Mouse (Mus musculus) limb, embryonic 14.5 days (tissue): ENCODE data around the gene 2010111I01Rik. TPM values are rescaled to one million over a fixed set of nuclear protein-coding genes. Genes with fewer than 3 reads are reported as not detected.

Source experiments
- ATAC-seq: fragments of 200-750 bp; cut with Nextera tagmentation; 2 replicates; pipeline ENCODE4 v1.8.0; 2017; ENCODE audit warnings: low read depth, moderate number of reproducible peaks, moderate TSS enrichment; ENCODE audit not compliant: low FRiP score
- DNase-seq: peaks from one replicate; pipeline ENCODE4 v3.0.0-alpha.2; 2015; ENCODE audit warnings: low spot score
- H3K27ac ChIP-seq: fragments of 300-500 bp; sonication (generic); replicated peaks from 2 replicates; pipeline ENCODE4 v1.5.1; 2014; ENCODE audit warnings: low read depth, mild to moderate bottlenecking, low read length, moderate library complexity, mixed read lengths
- H3K27me3 ChIP-seq: fragments of 300-500 bp; sonication (generic); 2 replicates; pipeline ENCODE4 v1.6.1; 2014; ENCODE audit warnings: low read length, mixed read lengths; ENCODE audit not compliant: control insufficient read depth, insufficient read depth
- H3K36me3 ChIP-seq: fragments of 300-500 bp; sonication (generic); 2 replicates; pipeline ENCODE4 v1.6.1; 2014; ENCODE audit warnings: mild to moderate bottlenecking, low read length, moderate library complexity, mixed read lengths; ENCODE audit not compliant: control insufficient read depth, insufficient read depth
- H3K4me1 ChIP-seq: fragments of 300-500 bp; sonication (generic); 2 replicates; pipeline ENCODE4 v1.6.1; 2014; ENCODE audit warnings: antibody characterized with exemption, low read length, mixed read lengths; ENCODE audit not compliant: control insufficient read depth, insufficient read depth
- H3K4me2 ChIP-seq: fragments of 300-500 bp; sonication (generic); replicated peaks from 2 replicates; pipeline ENCODE4 v1.6.1; 2014; ENCODE audit warnings: low read depth, mild to moderate bottlenecking, low read length, moderate library complexity; ENCODE audit not compliant: severe bottlenecking
- H3K4me3 ChIP-seq: fragments of 300-500 bp; sonication (generic); replicated peaks from 2 replicates; pipeline ENCODE4 v1.5.1; 2014; ENCODE audit warnings: low read length
- H3K9ac ChIP-seq: fragments of 300-500 bp; sonication (generic); 2 replicates; pipeline ENCODE4 v1.6.1; 2014; ENCODE audit warnings: mild to moderate bottlenecking, low read depth, low read length, moderate library complexity; ENCODE audit not compliant: severe bottlenecking
- H3K9me3 ChIP-seq: fragments of 300-500 bp; sonication (generic); 2 replicates; pipeline ENCODE4 v1.6.1; 2016; ENCODE audit warnings: low read length; ENCODE audit not compliant: control insufficient read depth
- POLR2A ChIP-seq: fragments of 200-500 bp; IDR thresholded peaks from 2 replicates; pipeline ENCODE4 v1.8.0; 2012; ENCODE audit warnings: inconsistent platforms, mild to moderate bottlenecking, moderate library complexity, borderline replicate concordance; ENCODE audit not compliant: insufficient read depth, insufficient read length; ENCODE audit errors: extremely low read depth
- WGBS: fragments of 180-500 bp; shearing (Covaris S2); extraction: QIAGEN DNeasy Blood & Tissue Kit; methylation state at CpG from one replicate; pipeline ENCODE4 v1.1.7; 2014; 5-methylcytosine and 5-hydroxymethylcytosine counted together
- polyA plus RNA-seq, 2 experiments: library from polyadenylated mRNA; depleted of rRNA in 1 of 2; stranded (reverse) in 1 of 2; unstranded in 1 of 2; fragments of >200 nt; fragmentation: Nextera tagmentation in 1 of 2; extraction: Ambion mirVana in 1 of 2; gene quantifications; 2 replicates each; pipeline versions ENCODE4 v1.2.1 to v1.2.3; 2012 to 2014

Gene 2010111I01Rik
- polyA plus RNA-seq, 2 experiments, result 231 to 255 TPM

DNA sequence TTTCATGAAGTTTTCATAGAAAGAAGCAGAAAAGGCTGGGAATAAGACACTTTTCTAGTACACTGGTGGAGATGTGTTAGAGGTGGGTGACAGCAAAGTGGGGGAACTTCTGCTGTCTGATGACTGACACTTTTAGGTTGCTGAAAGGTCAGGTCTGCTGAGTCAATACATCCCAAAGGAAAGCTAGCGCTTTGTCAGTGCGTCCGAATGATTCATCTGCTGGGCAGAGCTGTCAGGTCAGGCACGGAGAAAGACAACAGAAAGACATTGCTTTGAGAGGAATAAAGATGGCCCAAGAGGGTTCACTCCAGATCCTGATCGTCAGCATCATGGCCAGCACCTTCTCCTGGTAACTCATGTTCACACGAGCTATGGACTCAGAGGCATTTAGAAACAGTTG is 128.9 kb downstream of the 2010111I01Rik start:
- Histone ChIP-seq H3K4me1 (peaks cover 54% of the 10 kb centered on the region), H3K9ac (no peak overlapping the region), H3K4me3 (no peak overlapping the region), H3K4me2 (no peak overlapping the region), H3K27me3 (no peaks in the 10 kb centered on the region), H3K36me3 (no peaks in the 10 kb centered on the region), H3K27ac (peak overlapping the region; percentile 61; the same call in 1 of the 2 replicates), H3K9me3 (no peaks in the 10 kb centered on the region)
- 80% methylated on average over 6 of the region's 6 CpGs for WGBS
- no peak for TF ChIP-seq POLR2A
- DNase-seq (no peak), ATAC-seq (no peak)

DNA sequence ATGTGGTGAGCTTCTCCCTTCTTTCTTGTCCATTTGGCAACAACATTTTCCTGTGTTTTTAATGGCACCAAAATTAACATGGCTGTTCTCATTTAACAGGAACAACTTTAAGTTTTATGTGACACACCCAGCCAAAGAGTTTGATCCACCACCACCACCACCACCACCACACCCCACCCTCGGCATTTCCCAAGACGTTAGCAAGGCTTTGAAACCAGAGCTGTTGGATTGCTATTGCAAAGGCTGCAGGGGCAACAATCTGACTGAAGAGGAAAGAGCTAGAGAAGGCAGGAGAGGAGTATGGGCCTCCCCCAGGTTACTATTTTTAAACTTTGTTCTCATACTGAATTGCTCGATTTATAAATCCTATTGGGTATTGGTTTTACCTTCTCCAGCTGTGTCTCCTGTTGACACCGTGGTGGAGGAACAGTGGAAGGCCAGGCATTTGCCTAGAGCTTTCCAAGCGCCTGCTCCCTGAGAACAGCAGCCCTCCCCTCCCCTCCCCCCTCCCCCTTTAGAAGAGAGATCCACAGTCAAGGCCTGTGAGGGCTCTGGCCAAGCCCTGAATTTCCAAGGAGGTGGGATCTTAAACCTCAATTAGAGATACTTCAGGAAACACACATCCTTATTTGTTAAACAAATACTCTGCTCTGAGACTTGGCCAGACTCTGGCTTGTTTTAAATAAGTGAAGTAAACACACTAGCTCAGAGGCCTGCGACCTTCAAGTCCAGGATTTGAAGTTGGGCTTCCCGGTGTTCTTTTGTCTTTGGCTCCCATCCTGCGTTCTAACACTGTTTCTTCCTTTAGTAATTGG is 129.8 kb downstream of the 2010111I01Rik start:
- H3K27ac ChIP-seq, result peak overlapping the region; percentile 49
- no peak overlapping the region for H3K4me2 ChIP-seq
- DNase-seq (peak; percentile 34), ATAC-seq (peak; percentile 52)
- no peak overlapping the region for H3K4me3 ChIP-seq
- H3K4me1 ChIP-seq, result peaks cover 50% of the 10 kb centered on the region
- no peaks in the 10 kb centered on the region for H3K36me3 ChIP-seq
- no peak overlapping the region for H3K9ac ChIP-seq
- H3K27me3 ChIP-seq, result no peaks in the 10 kb centered on the region
- 13% methylated on average over 8 of the region's 8 CpGs for WGBS
- no peaks in the 10 kb centered on the region for H3K9me3 ChIP-seq
- TF ChIP-seq POLR2A, result no peak

DNA sequence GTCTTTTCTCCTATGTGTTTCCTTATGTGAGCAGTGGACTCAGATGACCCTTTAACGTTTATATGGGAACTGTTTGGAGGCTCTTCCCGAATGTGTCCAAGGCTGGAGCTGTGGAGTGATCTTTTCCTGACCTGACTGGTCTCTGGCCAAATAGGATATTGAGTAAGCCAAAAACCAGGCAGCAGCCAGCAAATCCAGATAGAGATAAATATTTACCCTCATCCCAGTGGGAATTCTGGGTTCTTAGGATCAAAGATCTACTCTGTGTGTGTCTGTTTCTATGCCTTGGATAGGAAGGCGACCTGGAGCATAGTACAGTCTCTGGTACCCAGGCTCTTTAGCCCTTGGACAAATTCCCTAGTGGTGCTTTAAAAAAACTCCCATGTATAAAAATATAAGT is 132.1 kb downstream of the 2010111I01Rik start:
- no peaks in the 10 kb centered on the region for H3K36me3 ChIP-seq
- no peak overlapping the region for H3K9ac ChIP-seq
- H3K4me1 ChIP-seq, result peaks cover 38% of the 10 kb centered on the region
- WGBS, result 53% methylated on average over 3 of the region's 3 CpGs
- H3K4me3 ChIP-seq, result no peak overlapping the region
- TF ChIP-seq POLR2A, result no peak
- ATAC-seq (no peak), DNase-seq (no peak)
- peak overlapping the region; percentile 61; the same call in 1 of the 2 replicates for H3K27ac ChIP-seq
- no peaks in the 10 kb centered on the region for H3K9me3 ChIP-seq
- H3K27me3 ChIP-seq, result no peaks in the 10 kb centered on the region
- H3K4me2 ChIP-seq, result no peak overlapping the region

DNA sequence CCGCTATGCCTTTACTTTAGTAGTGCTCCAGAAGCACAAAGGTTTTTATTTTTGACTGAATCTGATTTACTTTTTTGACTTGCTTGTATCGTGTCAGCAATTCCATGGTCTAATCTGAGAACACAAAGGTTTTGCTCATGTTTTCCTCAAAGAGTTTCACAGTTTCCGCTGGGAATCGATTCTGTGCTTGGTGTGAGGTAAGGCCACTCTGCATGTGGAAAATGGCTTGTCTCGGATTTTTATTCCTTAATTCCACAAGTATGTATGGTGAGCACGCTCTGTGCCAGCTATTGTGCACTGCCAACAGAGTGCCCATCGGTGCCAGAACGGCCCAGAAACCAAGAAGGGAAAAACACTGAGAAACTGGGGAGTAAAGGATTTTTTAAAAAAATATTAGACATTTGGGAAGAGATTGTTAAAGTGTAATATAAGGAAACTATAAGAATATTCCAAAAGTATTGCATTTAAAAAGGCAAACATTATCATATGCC is 132.8 kb downstream of the 2010111I01Rik start:
- H3K36me3 ChIP-seq, result no peaks in the 10 kb centered on the region
- no peak for TF ChIP-seq POLR2A

DNA sequence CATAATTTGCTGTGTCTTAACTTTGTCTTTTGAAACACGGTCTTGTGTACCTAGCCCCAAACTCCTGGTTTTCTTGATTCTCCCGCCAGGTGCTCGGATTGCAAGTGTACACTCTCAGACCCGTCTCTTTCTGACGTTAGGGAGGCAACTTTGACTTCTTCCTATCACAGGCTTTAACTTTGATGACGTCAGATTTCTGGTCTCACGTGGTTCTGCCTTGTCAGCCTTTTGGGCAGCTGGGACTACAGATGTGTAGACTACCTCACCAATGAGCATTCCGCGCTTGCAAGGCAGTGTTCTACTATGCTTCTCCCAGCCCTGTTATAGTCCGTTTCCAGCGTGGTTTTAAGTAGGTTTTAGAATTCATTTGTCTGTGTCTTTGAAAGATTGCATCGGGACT is 137.1 kb downstream of the 2010111I01Rik start:
- DNase-seq (no peak), ATAC-seq (no peak)
- Histone ChIP-seq H3K27ac (no peak overlapping the region), H3K9ac (no peak overlapping the region), H3K36me3 (no peaks in the 10 kb centered on the region), H3K27me3 (no peaks in the 10 kb centered on the region), H3K9me3 (no peaks in the 10 kb centered on the region), H3K4me1 (peaks cover 21% of the 10 kb centered on the region), H3K4me3 (no peak overlapping the region), H3K4me2 (no peak overlapping the region)
- WGBS, result 75% methylated on average over 12 of the region's 12 CpGs
- TF ChIP-seq POLR2A, result no peak

More for the DNA sequence above, 132.8 kb downstream of the 2010111I01Rik start:
- H3K27ac ChIP-seq, result peak overlapping the region; percentile 61
- DNase-seq (peak; percentile 64), ATAC-seq (no peak)
- no peaks in the 10 kb centered on the region for H3K27me3 ChIP-seq
- H3K9ac ChIP-seq, result no peak overlapping the region
- 67% methylated on average over 8 of the region's 8 CpGs for WGBS
- peaks cover 33% of the 10 kb centered on the region for H3K4me1 ChIP-seq
- H3K9me3 ChIP-seq, result no peaks in the 10 kb centered on the region
- no peak overlapping the region for H3K4me3 ChIP-seq
- no peak overlapping the region for H3K4me2 ChIP-seq
